Mouse (Mus musculus) MEL (cell line): ENCODE data around the gene Tmem86b.

Experiments used
- CTCF ChIP-seq, 3 experiments: IDR thresholded peaks in 2 of 3; conservative IDR thresholded peaks in 1 of 3; 2 replicates each; pipeline ENCODE4 v1.5.1; 2011 to 2012; ENCODE audit warnings: low read length in 3 of 3, low read depth in 2 of 3, mild to moderate bottlenecking in 2 of 3, improper control_type of control experiment in 1 of 3, inconsistent platforms in 1 of 3, mixed read lengths in 1 of 3, moderate library complexity in 1 of 3; ENCODE audit not compliant: control insufficient read depth in 1 of 3, insufficient read depth in 1 of 3, poor library complexity in 1 of 3, severe bottlenecking in 1 of 3
- NELFE ChIP-seq: IDR thresholded peaks from 2 replicates; pipeline ENCODE4 v1.6.1; 2011; ENCODE audit warnings: low read depth, low read length, improper control_type of control experiment
- POLR2A ChIP-seq, 2 experiments: IDR thresholded peaks; 2 replicates each; pipeline ENCODE4 v1.6.1; 2011 to 2012; ENCODE audit warnings: low read length in 2 of 2, mild to moderate bottlenecking in 2 of 2, control low read depth in 1 of 2, improper control_type of control experiment in 1 of 2, low read depth in 1 of 2, moderate library complexity in 1 of 2; ENCODE audit not compliant: control insufficient read depth in 1 of 2, insufficient read depth in 1 of 2, poor library complexity in 1 of 2

DNA sequence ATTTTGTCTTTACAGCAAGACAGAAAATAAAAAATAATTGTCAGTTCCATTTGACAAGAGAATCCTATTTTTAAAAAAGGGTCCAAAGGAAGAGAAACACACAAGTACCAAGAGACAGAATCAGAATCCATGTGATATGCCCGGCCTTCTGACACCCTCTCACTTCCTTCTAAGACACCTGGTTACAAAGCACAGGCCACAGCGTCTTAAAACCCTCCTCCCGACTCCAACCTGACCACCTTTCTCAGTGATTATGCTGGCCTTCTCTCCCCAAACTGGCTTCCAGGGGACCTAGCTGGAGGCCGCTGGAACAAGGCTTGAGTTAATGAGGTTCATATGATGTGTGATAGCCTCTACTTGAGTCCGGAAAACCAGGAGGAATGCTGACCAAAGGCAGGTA lies 22.1 kb upstream of the Tmem86b start:
- no peak for TF ChIP-seq NELFE
- TF ChIP-seq CTCF (IDR thresholded peaks at IDR 0.05 in 2 of 3, conservative IDR thresholded peaks at IDR 0.05 in 1 of 3; ENCODE audit: control insufficient read depth in 1 of 3, insufficient read depth in 1 of 3, low read depth in 2 of 3, low read length in 3 of 3, poor library complexity in 1 of 3, severe bottlenecking in 1 of 3) = no peak
- no peak for TF ChIP-seq POLR2A (IDR thresholded peaks at IDR 0.05; ENCODE audit: control insufficient read depth in 1 of 2, insufficient read depth in 1 of 2, low read depth in 1 of 2, low read length in 2 of 2, poor library complexity in 1 of 2)
